Mouse (Mus musculus) CH12.LX (cell line): ENCODE data around the gene Foxp1. TPM values are rescaled to one million over a fixed set of nuclear protein-coding genes. Genes with fewer than 3 reads are reported as not detected.

Experiments used
- DNase-seq: peaks from one replicate; pipeline ENCODE4 v3.0.0-alpha.2; 2013; ENCODE audit errors: extremely low read depth
- H3K27ac ChIP-seq: 2 replicates; pipeline ENCODE4 v1.5.1; 2012; ENCODE audit warnings: low read depth, mild to moderate bottlenecking, control low read depth, moderate library complexity; ENCODE audit not compliant: insufficient read depth
- H3K27me3 ChIP-seq: replicated peaks from 2 replicates; pipeline ENCODE3; 2012; ENCODE audit warnings: inconsistent platforms
- H3K36me3 ChIP-seq, 2 experiments: replicated peaks in 1 of 2; 2 replicates each; pipeline versions ENCODE3 to v1.6.1; 2012; ENCODE audit warnings: inconsistent platforms in 1 of 2, low read length in 1 of 2, mild to moderate bottlenecking in 1 of 2, mixed read lengths in 1 of 2, moderate library complexity in 1 of 2; ENCODE audit not compliant: control insufficient read depth in 1 of 2, insufficient read depth in 1 of 2
- H3K4me1 ChIP-seq, 2 experiments: 2 replicates each; pipeline ENCODE4 v1.6.1; 2012; ENCODE audit warnings: inconsistent platforms in 1 of 2, moderate library complexity in 1 of 2; ENCODE audit not compliant: insufficient read depth in 2 of 2, control insufficient read depth in 1 of 2
- H3K4me2 ChIP-seq: 2 replicates; pipeline ENCODE4 v1.6.1; 2012; ENCODE audit warnings: low read depth, mild to moderate bottlenecking, control low read depth; ENCODE audit not compliant: poor library complexity, insufficient read depth, severe bottlenecking
- H3K4me3 ChIP-seq, 3 experiments: fragments of 150-350 bp in 1 of 3; sonication (generic) in 1 of 3; replicated peaks in 1 of 3; 2 replicates each; pipeline versions ENCODE3 to v1.5.1; 2011 to 2012; ENCODE audit warnings: low read depth in 2 of 3, low read length in 2 of 3, mild to moderate bottlenecking in 2 of 3, moderate library complexity in 2 of 3, control low read depth in 1 of 3, improper control_type of control experiment in 1 of 3, inconsistent platforms in 1 of 3, mixed read lengths in 1 of 3; ENCODE audit not compliant: poor library complexity in 1 of 3
- H3K79me2 ChIP-seq: replicated peaks from 2 replicates; pipeline ENCODE4 v1.6.1; 2012; ENCODE audit warnings: mild to moderate bottlenecking, moderate library complexity; ENCODE audit not compliant: control insufficient read depth, poor library complexity, insufficient read depth, severe bottlenecking; ENCODE audit errors: extremely low read depth
- H3K9ac ChIP-seq: 2 replicates; pipeline ENCODE4 v1.6.1; 2012; ENCODE audit warnings: low read depth, mild to moderate bottlenecking, control low read depth, moderate library complexity; ENCODE audit not compliant: insufficient read depth
- H3K9me3 ChIP-seq: replicated peaks from 2 replicates; pipeline ENCODE3; 2012; ENCODE audit warnings: low read length, inconsistent platforms, mixed read lengths
- BHLHE40 ChIP-seq: IDR thresholded peaks from 2 replicates; pipeline ENCODE4 v1.6.1; 2011; ENCODE audit warnings: mild to moderate bottlenecking, low read depth, low read length, improper control_type of control experiment
- CHD1 ChIP-seq: IDR thresholded peaks from 2 replicates; pipeline ENCODE4 v1.6.1; 2012; ENCODE audit warnings: low read depth, low read length, improper control_type of control experiment, inconsistent platforms
- CHD2 ChIP-seq: IDR thresholded peaks from 2 replicates; pipeline ENCODE4 v1.6.1; 2011; ENCODE audit warnings: low read length, improper control_type of control experiment
- CTCF ChIP-seq, 2 experiments: IDR thresholded peaks in 1 of 2; conservative IDR thresholded peaks in 1 of 2; 2 replicates each; pipeline ENCODE4 v1.5.1; 2011 to 2012; ENCODE audit warnings: low read depth in 2 of 2, low read length in 2 of 2, improper control_type of control experiment in 1 of 2, inconsistent platforms in 1 of 2, mild to moderate bottlenecking in 1 of 2, moderate library complexity in 1 of 2
- EP300 ChIP-seq: IDR thresholded peaks from 2 replicates; pipeline ENCODE4 v1.6.1; 2011; ENCODE audit warnings: low read length, improper control_type of control experiment
- GABPA ChIP-seq: IDR thresholded peaks from 2 replicates; pipeline ENCODE4 v1.6.1; 2012; ENCODE audit warnings: low read depth, low read length, improper control_type of control experiment, inconsistent platforms; ENCODE audit not compliant: insufficient replicate concordance
- HCFC1 ChIP-seq: IDR thresholded peaks from 2 replicates; pipeline ENCODE4 v1.6.1; 2012; ENCODE audit warnings: low read depth, mild to moderate bottlenecking, inconsistent platforms, low read length, improper control_type of control experiment
- IRF4 ChIP-seq: IDR thresholded peaks from 2 replicates; pipeline ENCODE4 v1.6.1; 2014; ENCODE audit warnings: low read depth, mild to moderate bottlenecking, inconsistent platforms, low read length, improper control_type of control experiment
- JUN ChIP-seq: IDR thresholded peaks from 2 replicates; pipeline ENCODE4 v1.6.1; 2011; ENCODE audit warnings: low read depth, mild to moderate bottlenecking, low read length, improper control_type of control experiment, moderate library complexity; ENCODE audit not compliant: insufficient read depth
- JUND ChIP-seq: conservative IDR thresholded peaks from 2 replicates; pipeline ENCODE4 v1.6.1; 2011; ENCODE audit warnings: low read depth, low read length, improper control_type of control experiment
- MAFK ChIP-seq: IDR thresholded peaks from 2 replicates; pipeline ENCODE4 v1.6.1; 2011; ENCODE audit warnings: low read length, improper control_type of control experiment; ENCODE audit not compliant: insufficient replicate concordance
- MAZ ChIP-seq: IDR thresholded peaks from 2 replicates; pipeline ENCODE4 v1.6.1; 2012; ENCODE audit warnings: low read depth, mild to moderate bottlenecking, inconsistent platforms, low read length, improper control_type of control experiment, moderate library complexity
- MEF2A ChIP-seq: IDR thresholded peaks from 2 replicates; pipeline ENCODE4 v1.6.1; 2014; ENCODE audit warnings: low read depth, mild to moderate bottlenecking, inconsistent platforms, low read length, improper control_type of control experiment, borderline replicate concordance
- MXI1 ChIP-seq: IDR thresholded peaks from 2 replicates; pipeline ENCODE4 v1.6.1; 2011; ENCODE audit warnings: mild to moderate bottlenecking, low read depth, low read length, improper control_type of control experiment
- MYC ChIP-seq: IDR thresholded peaks from 2 replicates; pipeline ENCODE4 v1.6.1; 2011; ENCODE audit warnings: low read depth, mild to moderate bottlenecking, improper control_type of control experiment, low read length
- PAX5 ChIP-seq: IDR thresholded peaks from 2 replicates; pipeline ENCODE4 v1.6.1; 2012; ENCODE audit warnings: low read length, inconsistent platforms, mixed read lengths
- POLR2A ChIP-seq: IDR thresholded peaks from 2 replicates; pipeline ENCODE4 v1.6.1; 2011; ENCODE audit warnings: low read depth, mild to moderate bottlenecking, improper control_type of control experiment, low read length
- POLR2AphosphoS2 ChIP-seq: IDR thresholded peaks from 2 replicates; pipeline ENCODE4 v1.6.1; 2011; ENCODE audit warnings: low read depth, low read length, improper control_type of control experiment
- RAD21 ChIP-seq: IDR thresholded peaks from 2 replicates; pipeline ENCODE4 v1.6.1; 2011; ENCODE audit warnings: low read depth, mild to moderate bottlenecking, low read length, improper control_type of control experiment, moderate library complexity
- SIN3A ChIP-seq: IDR thresholded peaks from 2 replicates; pipeline ENCODE4 v1.6.1; 2012; ENCODE audit warnings: low read length, improper control_type of control experiment, inconsistent platforms
- TBP ChIP-seq: conservative IDR thresholded peaks from 2 replicates; pipeline ENCODE4 v1.6.1; 2011; ENCODE audit warnings: low read depth, low read length, improper control_type of control experiment
- TCF12 ChIP-seq: IDR thresholded peaks from 2 replicates; pipeline ENCODE4 v1.6.1; 2014; ENCODE audit warnings: low read depth, mild to moderate bottlenecking, inconsistent platforms, low read length, improper control_type of control experiment
- UBTF ChIP-seq: IDR thresholded peaks from 2 replicates; pipeline ENCODE4 v1.6.1; 2012; ENCODE audit warnings: low read depth, mild to moderate bottlenecking, inconsistent platforms, low read length, improper control_type of control experiment, moderate library complexity
- USF1 ChIP-seq: IDR thresholded peaks from 2 replicates; pipeline ENCODE4 v1.6.1; 2014; ENCODE audit warnings: low read depth, mild to moderate bottlenecking, inconsistent platforms, low read length, improper control_type of control experiment
- USF2 ChIP-seq: conservative IDR thresholded peaks from 2 replicates; pipeline ENCODE4 v1.6.1; 2011; ENCODE audit warnings: low read depth, low read length, improper control_type of control experiment
- ZC3H11A ChIP-seq: IDR thresholded peaks from 2 replicates; pipeline ENCODE4 v1.6.1; 2012; ENCODE audit warnings: low read depth, mild to moderate bottlenecking, inconsistent platforms, low read length, improper control_type of control experiment
- ZKSCAN1 ChIP-seq: IDR thresholded peaks from 2 replicates; pipeline ENCODE4 v1.6.1; 2012; ENCODE audit warnings: low read depth, inconsistent platforms, low read length, improper control_type of control experiment, borderline replicate concordance
- ZMIZ1 ChIP-seq: IDR thresholded peaks from 2 replicates; pipeline ENCODE4 v1.6.1; 2012; ENCODE audit warnings: low read depth, mild to moderate bottlenecking, inconsistent platforms, low read length, improper control_type of control experiment
- ZNF384 ChIP-seq: IDR thresholded peaks from 2 replicates; pipeline ENCODE4 v1.6.1; 2012; ENCODE audit warnings: low read depth, low read length, improper control_type of control experiment, inconsistent platforms
- dilution Hi-C: fragments of 300-500 bp; cut with MboI; formaldehyde crosslinking; loops from 2 replicates; pipeline ENCODE4 v1.14.3; 2020; ENCODE audit warnings: low sequenced_read_pairs; ENCODE audit not compliant: extremely low pct_unique_long_range_greater_than_20kb, extremely low pct_ligation_motif_present
- in situ Hi-C: fragments of 300-500 bp; cut with MboI; formaldehyde crosslinking; loops from 3 replicates; pipeline ENCODE4 v1.14.3; 2019; ENCODE audit warnings: low sequenced_read_pairs, low pct_ligation_motif_present, low pct_unique_long_range_greater_than_20kb, mixed read lengths
- polyA plus RNA-seq: library from polyadenylated mRNA; unstranded; fragments of >175 nt; gene quantifications from 2 replicates; pipeline ENCODE4 v1.2.1, GENCODE M21; 2012; ENCODE audit warnings: low read depth; ENCODE audit not compliant: insufficient read length
- total RNA-seq, 2 experiments: library from RNA; depleted of rRNA; stranded (reverse); fragments of 300-350 nt in 1 of 2; fragments of >200 nt in 1 of 2; gene quantifications; 2 replicates each; pipeline ENCODE4 v1.2.3; 2012 to 2014

Gene Foxp1
- total and polyA plus RNA-seq, 3 experiments, result 66.5 to 105 (median 87.4) TPM

GRCm38 (mm10) chr6:99094339-99094989, 428.1 kb downstream of the Foxp1 start:
- Histone ChIP-seq H3K4me1 (peaks cover 14 to 48% of the 10 kb centered on the region in 2 experiments), H3K4me2 (peak overlapping the region; percentile 93), H3K79me2 (peaks cover 62% of the 10 kb centered on the region), H3K27me3 (no peaks in the 10 kb centered on the region), H3K9ac (peak overlapping the region; percentile 89), H3K9me3 (no peaks in the 10 kb centered on the region), H3K4me3 (peak overlapping the region; percentile 74 to 86 (median 85)), H3K36me3 (peaks cover 5 to 18% of the 10 kb centered on the region in 2 experiments), H3K27ac (peak overlapping the region; percentile 73)
- dilution Hi-C loops, result no loop called here
- in situ Hi-C loops, result no loop called here
- DNase-seq, result peak; percentile 27
- TF ChIP-seq CTCF (conservative IDR thresholded peaks at IDR 0.05 in 1 of 2, IDR thresholded peaks at IDR 0.05 in 1 of 2; ENCODE audit: low read depth in 2 of 2, low read length in 2 of 2) (peak in 1 of 2 experiments; percentile 30; a peak in 1 of 4 replicates), UBTF (0 out of 2 replicates have a peak, but pooled peaks have one; percentile 23), MAZ (peak; percentile 47; the same call in 1 of the 2 replicates), SIN3A (peak; percentile 76), ZKSCAN1 (no peak), TCF12 (0 out of 2 replicates have a peak, but pooled peaks have one; percentile 11), ZNF384 (peak; percentile 6; the same call in 1 of the 2 replicates), BHLHE40 (0 out of 2 replicates have a peak, but pooled peaks have one; percentile 21), CHD2 (no peak), TBP (no peak), IRF4 (0 out of 2 replicates have a peak, but pooled peaks have one; percentile 14)

GRCm38 (mm10) chr6:99093856-99094255, 428.7 kb downstream of the Foxp1 start:
- DNase-seq, result peak; percentile 39
- Histone ChIP-seq H3K4me1 (peaks cover 16 to 54% of the 10 kb centered on the region in 2 experiments), H3K27ac (peak overlapping the region; percentile 47; the same call in 1 of the 2 replicates), H3K27me3 (no peaks in the 10 kb centered on the region), H3K9ac (peak overlapping the region; percentile 89), H3K36me3 (peaks cover 10 to 24% of the 10 kb centered on the region in 2 experiments), H3K9me3 (no peaks in the 10 kb centered on the region), H3K4me2 (peak overlapping the region; percentile 93), H3K79me2 (peaks cover 68% of the 10 kb centered on the region), H3K4me3 (peak overlapping the region; percentile 74 to 86 (median 85))
- in situ Hi-C loops, result no loop called here
- dilution Hi-C loops, result no loop called here
- TF ChIP-seq TCF12, result peak; percentile 41; the same call in 1 of the 2 replicates
- no peak for TF ChIP-seq PAX5
- no peak for TF ChIP-seq JUND
- no peak for TF ChIP-seq HCFC1
- TF ChIP-seq ZC3H11A, result no peak
- TF ChIP-seq MAFK, result no peak
- TF ChIP-seq EP300, result no peak
- peak; percentile 68; the same call in 1 of the 2 replicates for TF ChIP-seq TBP
- no peak; the same call in 1 of the 2 replicates for TF ChIP-seq SIN3A
- no peak for TF ChIP-seq MXI1
- TF ChIP-seq MAZ, result no peak
- no peak for TF ChIP-seq MEF2A
- TF ChIP-seq CTCF (conservative IDR thresholded peaks at IDR 0.05 in 1 of 2, IDR thresholded peaks at IDR 0.05 in 1 of 2; ENCODE audit: low read depth in 2 of 2, low read length in 2 of 2), result no peak
- TF ChIP-seq ZMIZ1, result peak; percentile 72; the same call in 1 of the 2 replicates
- TF ChIP-seq GABPA, result no peak
- no peak; the same call in 1 of the 2 replicates for TF ChIP-seq POLR2A
- TF ChIP-seq RAD21, result no peak
- TF ChIP-seq JUN, result no peak
- TF ChIP-seq CHD1, result no peak
- no peak for TF ChIP-seq USF2
- TF ChIP-seq BHLHE40, result no peak
- TF ChIP-seq POLR2AphosphoS2, result no peak
- peak; percentile 27 for TF ChIP-seq USF1
- no peak for TF ChIP-seq CHD2
- TF ChIP-seq IRF4, result no peak
- TF ChIP-seq MYC, result 0 out of 2 replicates have a peak, but pooled peaks have one; percentile 17
